9 mouse cellular contexts compared by ENCODE assay signal in the genomic region with DNA sequence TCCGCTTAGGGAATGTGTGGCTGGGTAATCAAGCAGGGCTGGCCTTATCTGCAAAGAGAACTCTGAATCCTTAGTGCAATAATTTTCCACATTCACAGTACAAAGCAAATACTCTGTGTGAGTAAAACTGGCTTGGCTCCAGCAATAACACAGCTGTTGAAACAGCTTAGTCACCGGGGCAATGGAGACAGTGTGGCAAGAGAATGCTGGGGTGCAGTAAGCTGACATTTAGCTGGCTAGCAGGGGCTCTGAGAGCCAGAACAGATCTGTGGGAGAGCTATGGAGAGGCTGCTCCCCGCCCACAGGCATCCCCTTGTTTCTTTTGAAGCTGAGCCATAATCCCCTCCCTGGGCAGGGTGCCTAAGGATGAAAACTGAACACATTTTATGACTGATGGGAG. TPM values are rescaled to one million over a fixed set of nuclear protein-coding genes. Genes with fewer than 3 reads are reported as not detected.
DNase-seq lines count a peak whose midpoint lies in the region; ATAC-seq and TF ChIP-seq lines count a peak whose summit lies in the region.
"Had no signal": no experiment of that assay in that cellular context is flagged by ENCODE, and none has a peak within 500 bp of the region (broad histone marks: within the 10 kb centered on the region; RNA-seq: fewer than 3 reads in every experiment).

No protein-coding gene starts in this region.

- no peak overlapping the region for H3K4me2 ChIP-seq in limb, embryonic 11.5 days (ENCODE audit: low read depth, severe bottlenecking)
- 0 out of 2 replicates have a peak overlapping the region, but pooled peaks have one; percentile 1 for H3K4me2 ChIP-seq in forebrain, postnatal 0 days (ENCODE audit: low read depth)
- H3K4me2 ChIP-seq in liver, postnatal 0 days (ENCODE audit: low read depth, low read length), result no peak overlapping the region
- H3K4me2 ChIP-seq in neural tube, embryonic 14.5 days (ENCODE audit: low read depth, low read length), result no peak overlapping the region
- H3K4me2 ChIP-seq: liver, embryonic 13.5 days had no signal

- no peaks in the 10 kb centered on the region for H3K36me3 ChIP-seq in limb, embryonic 11.5 days (ENCODE audit: control insufficient read depth, insufficient read depth, low read length)
- peaks cover 10% of the 10 kb centered on the region for H3K36me3 ChIP-seq in limb, embryonic 10.5 days
- no peaks in the 10 kb centered on the region for H3K36me3 ChIP-seq in forebrain, postnatal 0 days (ENCODE audit: insufficient read depth)
- no peaks in the 10 kb centered on the region for H3K36me3 ChIP-seq in liver, postnatal 0 days (replicated peaks; ENCODE audit: insufficient read depth, low read length)
- no peaks in the 10 kb centered on the region for H3K36me3 ChIP-seq in neural tube, embryonic 14.5 days (ENCODE audit: control insufficient read depth, insufficient read depth, low read length)
- H3K36me3 ChIP-seq: liver, embryonic 13.5 days had no signal

- H3K4me3 ChIP-seq in limb, embryonic 11.5 days (ENCODE audit: low read depth, low read length), result no peak overlapping the region
- no peak overlapping the region for H3K4me3 ChIP-seq in limb, embryonic 10.5 days
- H3K4me3 ChIP-seq in forebrain, postnatal 0 days (ENCODE audit: low read depth, low read length), result no peak overlapping the region
- no peak overlapping the region for H3K4me3 ChIP-seq in liver, postnatal 0 days (ENCODE audit: low read depth, low read length)
- H3K4me3 ChIP-seq in neural tube, embryonic 14.5 days (ENCODE audit: low read depth, low read length), result no peak overlapping the region
- H3K4me3 ChIP-seq: liver, embryonic 13.5 days had no signal

- no peak for TF ChIP-seq EP300 in liver, postnatal 0 days (IDR thresholded peaks at IDR 0.05; ENCODE audit: low read depth)

- H3K9ac ChIP-seq in limb, embryonic 11.5 days (ENCODE audit: low read length), result no peak overlapping the region
- no peak overlapping the region for H3K9ac ChIP-seq in forebrain, postnatal 0 days
- no peak overlapping the region for H3K9ac ChIP-seq in liver, postnatal 0 days (replicated peaks)
- H3K9ac ChIP-seq in neural tube, embryonic 14.5 days (replicated peaks; ENCODE audit: low read depth, low read length), result no peak overlapping the region
- H3K9ac ChIP-seq: liver, embryonic 13.5 days had no signal

- peak; percentile 60 for ATAC-seq in limb, embryonic 11.5 days (ENCODE audit: insufficient number of reproducible peaks, low FRiP score, low TSS enrichment, low read depth)
- ATAC-seq in forebrain, postnatal 0 days, result peak; percentile 91
- ATAC-seq in liver, postnatal 0 days, result peak; percentile 73
- peak; percentile 93 for ATAC-seq in neural tube, embryonic 14.5 days (ENCODE audit: low read depth)

- no peaks in the 10 kb centered on the region for H3K4me1 ChIP-seq in limb, embryonic 11.5 days (ENCODE audit: control insufficient read depth, insufficient read depth, low read length)
- H3K4me1 ChIP-seq in limb, embryonic 10.5 days, result peaks cover 5% of the 10 kb centered on the region; the same call in 1 of the 2 replicates
- H3K4me1 ChIP-seq in forebrain, postnatal 0 days (ENCODE audit: insufficient read depth), result peaks cover 15% of the 10 kb centered on the region
- peaks cover 2% of the 10 kb centered on the region for H3K4me1 ChIP-seq in liver, postnatal 0 days (ENCODE audit: insufficient read depth)
- H3K4me1 ChIP-seq in neural tube, embryonic 14.5 days (ENCODE audit: control insufficient read depth, insufficient read depth, low read length), result no peaks in the 10 kb centered on the region; the same call in 1 of the 2 replicates
- H3K4me1 ChIP-seq: liver, embryonic 13.5 days had no signal

- H3K27ac ChIP-seq in limb, embryonic 11.5 days (replicated peaks; ENCODE audit: low read depth, low read length), result no peak overlapping the region
- H3K27ac ChIP-seq in limb, embryonic 10.5 days, result no peak overlapping the region
- peak overlapping the region; percentile 72 for H3K27ac ChIP-seq in forebrain, postnatal 0 days (ENCODE audit: low read depth, low read length)
- no peak overlapping the region for H3K27ac ChIP-seq in liver, postnatal 0 days (ENCODE audit: low read depth)
- peak overlapping the region; percentile 39; the same call in 1 of the 2 replicates for H3K27ac ChIP-seq in neural tube, embryonic 14.5 days (ENCODE audit: low read depth, low read length)
- H3K27ac ChIP-seq: liver, embryonic 13.5 days had no signal

- intact Hi-C loops in heart, postnatal 10 days (cut with DNase I), result no loop called here

- DNase-seq in limb, embryonic 11.5 days (ENCODE audit: low spot score), result peak; percentile 32
- no peak for DNase-seq in limb, embryonic 10.5 days (ENCODE audit: low spot score)
- DNase-seq in forebrain, postnatal 0 days, result peak; percentile 81
- peak; percentile 88 to 90 for DNase-seq in heart, postnatal 10 days
- DNase-seq in kidney, postnatal 36 days, result peak; percentile 71 to 79
- peak; percentile 22 for DNase-seq in liver, postnatal 0 days
- DNase-seq in urinary bladder, postnatal 4 days (ENCODE audit: low spot score in 2 of 2), result peak; percentile 63 to 67
- DNase-seq: liver, embryonic 13.5 days had no signal

- TF ChIP-seq CTCF in forebrain, postnatal 0 days (IDR thresholded peaks at IDR 0.05; ENCODE audit: low read depth), result no peak
- TF ChIP-seq CTCF in liver, postnatal 0 days (IDR thresholded peaks at IDR 0.05; ENCODE audit: low read depth), result no peak

- no peaks in the 10 kb centered on the region for H3K9me3 ChIP-seq in limb, embryonic 11.5 days (ENCODE audit: control insufficient read depth, low read length)
- no peaks in the 10 kb centered on the region for H3K9me3 ChIP-seq in limb, embryonic 10.5 days (replicated peaks)
- H3K9me3 ChIP-seq in forebrain, postnatal 0 days (ENCODE audit: low read length), result no peaks in the 10 kb centered on the region
- no peaks in the 10 kb centered on the region for H3K9me3 ChIP-seq in liver, postnatal 0 days (ENCODE audit: low read length)
- no peaks in the 10 kb centered on the region for H3K9me3 ChIP-seq in neural tube, embryonic 14.5 days (ENCODE audit: control insufficient read depth, low read length)
- H3K9me3 ChIP-seq: liver, embryonic 13.5 days had no signal

- H3K27me3 ChIP-seq in limb, embryonic 11.5 days (ENCODE audit: control insufficient read depth, insufficient read depth, low read length), result no peaks in the 10 kb centered on the region
- no peaks in the 10 kb centered on the region for H3K27me3 ChIP-seq in limb, embryonic 10.5 days (ENCODE audit: low read depth, poor library complexity, severe bottlenecking)
- no peaks in the 10 kb centered on the region for H3K27me3 ChIP-seq in forebrain, postnatal 0 days (ENCODE audit: insufficient read depth, low read length)
- H3K27me3 ChIP-seq in liver, postnatal 0 days (ENCODE audit: insufficient read depth, low read length), result no peaks in the 10 kb centered on the region
- H3K27me3 ChIP-seq in neural tube, embryonic 14.5 days (ENCODE audit: control insufficient read depth, insufficient read depth, low read length), result no peaks in the 10 kb centered on the region
- H3K27me3 ChIP-seq: liver, embryonic 13.5 days had no signal

- WGBS in limb, embryonic 11.5 days, result 46% methylated on average over 3 of the region's 3 CpGs
- WGBS in limb, embryonic 10.5 days, result 55% methylated on average over 3 of the region's 3 CpGs
- 2% methylated on average over 3 of the region's 3 CpGs for WGBS in forebrain, postnatal 0 days
- WGBS in liver, postnatal 0 days (ENCODE audit: insufficient replicate concordance), result 37% methylated on average over 3 of the region's 3 CpGs
- WGBS in neural tube, embryonic 14.5 days, result 9% methylated on average over 3 of the region's 3 CpGs

RNA-seq across cellular contexts. Expression of a gene that starts 45.8 kb away (rescaled TPM):
- 137 and 144 TPM in 2 replicates for polyA plus RNA-seq in limb, embryonic 11.5 days (2014; fragmentation: Nextera tagmentation; extraction: Ambion mirVana)
- 101 and 122 TPM in 2 replicates for polyA plus RNA-seq in limb, embryonic 10.5 days (2016; fragmentation: Nextera tagmentation; extraction: Ambion mirVana)
- total RNA-seq in forebrain, postnatal 0 days (2014; rRNA removed), result 31.2 and 39.3 TPM in 2 replicates
- polyA plus RNA-seq in forebrain, postnatal 0 days (2015; fragmentation: Nextera tagmentation; extraction: Ambion mirVana), result 31.6 and 41.3 TPM in 2 replicates
- total RNA-seq in heart, postnatal 10 days (2021), result 10 to 100 TPM; 77.9 to 87.8 TPM
- polyA plus RNA-seq in liver, postnatal 0 days (2015; fragmentation: Nextera tagmentation; extraction: Ambion mirVana), result 8.1 TPM in 2 replicates
- polyA plus RNA-seq in neural tube, embryonic 14.5 days (2014; fragmentation: Nextera tagmentation; extraction: Ambion mirVana), result 57.5 and 93.5 TPM in 2 replicates

Comparison
In these comparisons a context has a peak if more than half of its experiments do, and no peak if none do; other contexts are left out.
1. H3K27ac ChIP-seq: peak in forebrain, postnatal 0 days (single experiment) and neural tube, embryonic 14.5 days (single experiment); none in limb, embryonic 11.5 days (single experiment), limb, embryonic 10.5 days (single experiment) and liver, postnatal 0 days (single experiment).
2. Peak in every context shown above with its lines, with median percentiles within 50 percentile points of each other: ATAC-seq.